Mouse (Mus musculus) heart, embryonic 16.5 days (tissue): ENCODE data around the gene Kif1bp. TPM values are rescaled to one million over a fixed set of nuclear protein-coding genes. Genes with fewer than 3 reads are reported as not detected.

ENCODE experiments used
- ATAC-seq: fragments of 200-750 bp; cut with Nextera tagmentation; replicated peaks from 2 replicates; pipeline ENCODE4 v1.8.0; 2017; ENCODE audit warnings: moderate number of reproducible peaks; ENCODE audit not compliant: insufficient read depth, low FRiP score; ENCODE audit errors: extremely low read depth
- H3K27ac ChIP-seq: fragments of 300-500 bp; sonication (generic); 2 replicates; pipeline ENCODE4 v1.5.1; 2014; ENCODE audit warnings: mild to moderate bottlenecking, low read length, control low read depth, moderate library complexity
- H3K27me3 ChIP-seq: fragments of 300-500 bp; sonication (generic); 2 replicates; pipeline ENCODE4 v1.6.1; 2014; ENCODE audit warnings: low read length, mixed read lengths; ENCODE audit not compliant: control insufficient read depth, insufficient read depth
- H3K36me3 ChIP-seq: fragments of 300-500 bp; sonication (generic); 2 replicates; pipeline ENCODE4 v1.6.1; 2014; ENCODE audit not compliant: control insufficient read depth, insufficient read depth
- H3K4me1 ChIP-seq: fragments of 300-500 bp; sonication (generic); 2 replicates; pipeline ENCODE4 v1.6.1; 2014; ENCODE audit warnings: low read length, mixed read lengths; ENCODE audit not compliant: control insufficient read depth, insufficient read depth
- H3K4me2 ChIP-seq: fragments of 300-500 bp; sonication (generic); 2 replicates; pipeline ENCODE4 v1.6.1; 2014; ENCODE audit warnings: low read depth, mild to moderate bottlenecking, control low read depth, low read length
- H3K4me3 ChIP-seq: fragments of 300-500 bp; sonication (generic); 2 replicates; pipeline ENCODE4 v1.5.1; 2014; ENCODE audit warnings: mild to moderate bottlenecking, control low read depth, low read length
- H3K9ac ChIP-seq: fragments of 300-500 bp; sonication (generic); 2 replicates; pipeline ENCODE4 v1.6.1; 2014; ENCODE audit warnings: low read length, control low read depth
- H3K9me3 ChIP-seq: fragments of 300-500 bp; sonication (generic); replicated peaks from 2 replicates; pipeline ENCODE4 v1.6.1; 2016; ENCODE audit warnings: low read length; ENCODE audit not compliant: control insufficient read depth
- WGBS: fragments of 180-500 bp; shearing (Covaris S2); extraction: QIAGEN DNeasy Blood & Tissue Kit; methylation state at CpG from one replicate; pipeline ENCODE4 v1.1.7; 2014; 5-methylcytosine and 5-hydroxymethylcytosine counted together
- polyA plus RNA-seq: library from polyadenylated mRNA; unstranded; fragments of >200 nt; fragmentation: Nextera tagmentation; extraction: Ambion mirVana; gene quantifications from 2 replicates; pipeline ENCODE4 v1.2.1, GENCODE M21; 2015

The Kif1bp gene
- polyA plus RNA-seq, 1 experiment from 2014 or later, result 28.5 TPM

- peaks cover 2% of the 10 kb centered on the region; the same call in 1 of the 2 replicates for H3K4me1 ChIP-seq
- H3K4me3 ChIP-seq, result no peak overlapping the region
- no peaks in the 10 kb centered on the region for H3K27me3 ChIP-seq
- H3K4me2 ChIP-seq, result no peak overlapping the region
- ATAC-seq, result no peak
- no peaks in the 10 kb centered on the region for H3K9me3 ChIP-seq
- no peaks in the 10 kb centered on the region for H3K36me3 ChIP-seq
- 54% methylated on average over 9 of the region's 9 CpGs for WGBS
- H3K9ac ChIP-seq, result no peak overlapping the region
- no peak overlapping the region for H3K27ac ChIP-seq
Measured at GRCm38 (mm10) chr10:62530183-62530582, 48.1 kb downstream of the Kif1bp start.

- 82% methylated on average over 14 of the region's 14 CpGs for WGBS
Measured at GRCm38 (mm10) chr10:62527351-62527750, 50.9 kb downstream of the Kif1bp start, which contains the start of gene Srgn. Gene Srgn, minus strand, starts transcription at chr10:62527451.

GRCm38 (mm10) chr10:62522346-62522950, 55.8 kb downstream of the Kif1bp start:
- Histone ChIP-seq H3K4me2 (no peak overlapping the region), H3K9me3 (no peaks in the 10 kb centered on the region), H3K36me3 (no peaks in the 10 kb centered on the region), H3K4me3 (no peak overlapping the region), H3K27ac (no peak overlapping the region), H3K27me3 (no peaks in the 10 kb centered on the region), H3K4me1 (no peaks in the 10 kb centered on the region), H3K9ac (no peak overlapping the region)
- 70% methylated on average over 7 of the region's 7 CpGs for WGBS
- no peak for ATAC-seq

More at GRCm38 (mm10) chr10:62527351-62527750, 50.9 kb downstream of the Kif1bp start, which contains the start of gene Srgn:
- Histone ChIP-seq H3K4me3 (no peak within 1 kb of the TSS), H3K9ac (no peak within 1 kb of the TSS), H3K9me3 (no peaks in the 10 kb centered on the region), H3K4me2 (no peak within 1 kb of the TSS), H3K4me1 (0 out of 2 replicates have a peak, but pooled peaks cover 2% of the 10 kb centered on the region), H3K36me3 (no peaks in the 10 kb centered on the region), H3K27me3 (no peaks in the 10 kb centered on the region), H3K27ac (no peak within 1 kb of the TSS)
- no peak for ATAC-seq

- no peaks in the 10 kb centered on the region for H3K36me3 ChIP-seq
- H3K4me1 ChIP-seq, result no peaks in the 10 kb centered on the region
- H3K9me3 ChIP-seq, result no peaks in the 10 kb centered on the region
- no peak overlapping the region for H3K27ac ChIP-seq
- H3K27me3 ChIP-seq, result no peaks in the 10 kb centered on the region
- H3K4me3 ChIP-seq, result no peak overlapping the region
- no peak overlapping the region for H3K9ac ChIP-seq
- no peak for ATAC-seq
- no peak overlapping the region for H3K4me2 ChIP-seq
- WGBS, result 27% methylated on average over 4 of the region's 4 CpGs
Measured at GRCm38 (mm10) chr10:62521763-62522162, 56.5 kb downstream of the Kif1bp start.

GRCm38 (mm10) chr10:62520911-62521310, 57.3 kb downstream of the Kif1bp start:
- Histone ChIP-seq H3K36me3 (no peaks in the 10 kb centered on the region), H3K27ac (no peak overlapping the region), H3K4me3 (no peak overlapping the region), H3K27me3 (no peaks in the 10 kb centered on the region), H3K4me2 (no peak overlapping the region), H3K9ac (no peak overlapping the region), H3K4me1 (no peaks in the 10 kb centered on the region), H3K9me3 (no peaks in the 10 kb centered on the region)
- 52% methylated on average over 2 of the region's 2 CpGs for WGBS
- ATAC-seq, result no peak

- no peak overlapping the region for H3K4me3 ChIP-seq
- no peaks in the 10 kb centered on the region for H3K36me3 ChIP-seq
- no peak overlapping the region for H3K4me2 ChIP-seq
- no peaks in the 10 kb centered on the region for H3K9me3 ChIP-seq
- ATAC-seq, result no peak
- H3K4me1 ChIP-seq, result no peaks in the 10 kb centered on the region
- no peaks in the 10 kb centered on the region for H3K27me3 ChIP-seq
- 69% methylated on average over 6 of the region's 6 CpGs for whole genome bisulfite sequencing
- H3K27ac ChIP-seq, result no peak overlapping the region
- H3K9ac ChIP-seq, result no peak overlapping the region
Measured at GRCm38 (mm10) chr10:62517511-62517910, 60.7 kb downstream of the Kif1bp start.

GRCm38 (mm10) chr10:62512855-62513254, 65.4 kb downstream of the Kif1bp start:
- H3K4me2 ChIP-seq, result no peak overlapping the region
- no peaks in the 10 kb centered on the region for H3K9me3 ChIP-seq
- H3K4me1 ChIP-seq, result 0 out of 2 replicates have a peak, but pooled peaks cover 2% of the 10 kb centered on the region
- no peak overlapping the region for H3K4me3 ChIP-seq
- no peak overlapping the region for H3K9ac ChIP-seq
- 84% methylated on average over 4 of the region's 4 CpGs for WGBS
- no peaks in the 10 kb centered on the region for H3K27me3 ChIP-seq
- no peaks in the 10 kb centered on the region for H3K36me3 ChIP-seq
- no peak overlapping the region for H3K27ac ChIP-seq
- no peak for ATAC-seq

GRCm38 (mm10) chr10:62511528-62511927, 66.7 kb downstream of the Kif1bp start:
- H3K4me2 ChIP-seq, result no peak overlapping the region
- no peak for ATAC-seq
- 66% methylated on average over 6 of the region's 6 CpGs for WGBS

GRCm38 (mm10) chr10:62509032-62509656, 69.1 kb downstream of the Kif1bp start:
- ATAC-seq, result no peak
- Histone ChIP-seq H3K36me3 (no peaks in the 10 kb centered on the region), H3K9ac (no peak overlapping the region), H3K9me3 (no peaks in the 10 kb centered on the region), H3K4me2 (peak overlapping the region; percentile 74; the same call in 1 of the 2 replicates), H3K27ac (peak overlapping the region; percentile 45), H3K27me3 (no peaks in the 10 kb centered on the region), H3K4me1 (0 out of 2 replicates have a peak, but pooled peaks cover 2% of the 10 kb centered on the region), H3K4me3 (no peak overlapping the region)
- 57% methylated on average over 11 of the region's 11 CpGs for WGBS

More at GRCm38 (mm10) chr10:62511528-62511927, 66.7 kb downstream of the Kif1bp start:
- Histone ChIP-seq H3K9ac (no peak overlapping the region), H3K4me3 (no peak overlapping the region), H3K9me3 (no peaks in the 10 kb centered on the region), H3K4me1 (0 out of 2 replicates have a peak, but pooled peaks cover 2% of the 10 kb centered on the region), H3K36me3 (no peaks in the 10 kb centered on the region), H3K27me3 (no peaks in the 10 kb centered on the region), H3K27ac (no peak overlapping the region)
